Mouse (Mus musculus) neural tube, embryonic 12.5 days (tissue): ENCODE measurements around the gene Flrt2. TPM values are rescaled to one million over a fixed set of nuclear protein-coding genes. Genes with fewer than 3 reads are reported as not detected.

ENCODE experiments used
- ATAC-seq: fragments of 200-750 bp; cut with Nextera tagmentation; 2 replicates; pipeline ENCODE4 v1.8.0; 2017; ENCODE audit warnings: low read depth, mild to moderate bottlenecking, moderate TSS enrichment, moderate library complexity; ENCODE audit not compliant: low FRiP score
- H3K27ac ChIP-seq: fragments of 300-500 bp; sonication (generic); 2 replicates; pipeline ENCODE4 v1.5.1; 2016
- H3K27me3 ChIP-seq: fragments of 300-500 bp; sonication (generic); replicated peaks from 2 replicates; pipeline ENCODE4 v1.6.1; 2016; ENCODE audit warnings: mild to moderate bottlenecking
- H3K36me3 ChIP-seq: fragments of 300-500 bp; sonication (generic); 2 replicates; pipeline ENCODE4 v1.6.1; 2016; ENCODE audit warnings: mild to moderate bottlenecking
- H3K4me1 ChIP-seq: fragments of 300-500 bp; sonication (generic); 2 replicates; pipeline ENCODE4 v1.6.1; 2016
- H3K4me2 ChIP-seq: fragments of 300-500 bp; sonication (generic); replicated peaks from 2 replicates; pipeline ENCODE4 v1.6.1; 2016; ENCODE audit warnings: mild to moderate bottlenecking
- H3K4me3 ChIP-seq: fragments of 300-500 bp; sonication (generic); 2 replicates; pipeline ENCODE4 v1.5.1; 2016
- H3K9ac ChIP-seq: fragments of 300-500 bp; sonication (generic); 2 replicates; pipeline ENCODE4 v1.6.1; 2016; ENCODE audit warnings: mild to moderate bottlenecking
- H3K9me3 ChIP-seq: fragments of 300-500 bp; sonication (generic); 2 replicates; pipeline ENCODE4 v1.6.1; 2016; ENCODE audit warnings: mild to moderate bottlenecking
- WGBS: fragments of 180-500 bp; shearing (Covaris S2); methylation state at CpG from one replicate; pipeline ENCODE4 v1.1.7; 2016; 5-methylcytosine and 5-hydroxymethylcytosine counted together
- polyA plus RNA-seq: library from polyadenylated mRNA; unstranded; fragments of >200 nt; fragmentation: Nextera tagmentation; extraction: Ambion mirVana; gene quantifications from 2 replicates; pipeline ENCODE4 v1.2.1, GENCODE M21; 2016

Gene Flrt2
- polyA plus RNA-seq, 1 experiment from 2014 or later: 31.8 TPM

GRCm38 (mm10) chr12:95694991-95695833 is 3.2 kb downstream of the Flrt2 start:
- H3K9me3 ChIP-seq: no peaks in the 10 kb centered on the region
- no peaks in the 10 kb centered on the region for H3K36me3 ChIP-seq
- peak overlapping the region; percentile 73 for H3K4me3 ChIP-seq
- under 1% methylated on average over 68 of the region's 68 CpGs for WGBS
- H3K4me2 ChIP-seq: peak overlapping the region; percentile 66
- ATAC-seq: peak; percentile 89
- peak overlapping the region; percentile 78 for H3K9ac ChIP-seq
- H3K4me1 ChIP-seq: peaks cover 20% of the 10 kb centered on the region
- H3K27ac ChIP-seq: peak overlapping the region; percentile 72
- H3K27me3 ChIP-seq: peaks cover 30% of the 10 kb centered on the region

GRCm38 (mm10) chr12:95695834-95696521 is 4.0 kb downstream of the Flrt2 start:
- Histone ChIP-seq H3K4me3 (peak overlapping the region; percentile 73), H3K4me1 (peaks cover 20% of the 10 kb centered on the region), H3K9me3 (no peaks in the 10 kb centered on the region), H3K9ac (peak overlapping the region; percentile 78), H3K27me3 (peaks cover 30% of the 10 kb centered on the region), H3K4me2 (peak overlapping the region; percentile 66), H3K27ac (peak overlapping the region; percentile 72; the same call in 1 of the 2 replicates), H3K36me3 (no peaks in the 10 kb centered on the region)
- 0 out of 2 replicates have a peak, but pooled peaks have one; percentile 23 for ATAC-seq
- under 1% methylated on average over 26 of the region's 28 CpGs for WGBS

GRCm38 (mm10) chr12:95696522-95697025 is 4.5 kb downstream of the Flrt2 start:
- Histone ChIP-seq H3K9ac (peak overlapping the region; percentile 78), H3K9me3 (no peaks in the 10 kb centered on the region), H3K27me3 (peaks cover 25% of the 10 kb centered on the region), H3K4me2 (peak overlapping the region; percentile 66), H3K36me3 (no peaks in the 10 kb centered on the region), H3K4me3 (peak overlapping the region; percentile 73), H3K4me1 (peaks cover 20% of the 10 kb centered on the region), H3K27ac (no peak overlapping the region)
- WGBS: 4% methylated on average over 6 of the region's 6 CpGs
- no peak for ATAC-seq

- no peak for ATAC-seq
- Histone ChIP-seq H3K9ac (peak overlapping the region; percentile 21; the same call in 1 of the 2 replicates), H3K4me2 (peak overlapping the region; percentile 66), H3K36me3 (no peaks in the 10 kb centered on the region), H3K4me3 (peak overlapping the region; percentile 73; the same call in 1 of the 2 replicates), H3K27me3 (0 out of 2 replicates have a peak, but pooled peaks cover 6% of the 10 kb centered on the region), H3K9me3 (no peaks in the 10 kb centered on the region), H3K4me1 (peaks cover 17% of the 10 kb centered on the region), H3K27ac (no peak overlapping the region)
- 47% methylated on average over 1 of the region's 1 CpGs for WGBS
Measured at GRCm38 (mm10) chr12:95698556-95698955, 6.5 kb downstream of the Flrt2 start.

- no peak overlapping the region for H3K9ac ChIP-seq
Measured at GRCm38 (mm10) chr12:95700746-95701145, 8.7 kb downstream of the Flrt2 start.

GRCm38 (mm10) chr12:95701580-95701979 is 9.6 kb downstream of the Flrt2 start:
- no peak overlapping the region for H3K4me2 ChIP-seq
- no peak for ATAC-seq
- H3K36me3 ChIP-seq: no peaks in the 10 kb centered on the region
- H3K4me1 ChIP-seq: peaks cover 13% of the 10 kb centered on the region; the same call in 1 of the 2 replicates
- no peak overlapping the region for H3K4me3 ChIP-seq
- H3K9ac ChIP-seq: no peak overlapping the region
- no peak overlapping the region for H3K27ac ChIP-seq
- no peaks in the 10 kb centered on the region for H3K27me3 ChIP-seq
- no peaks in the 10 kb centered on the region for H3K9me3 ChIP-seq

More at GRCm38 (mm10) chr12:95700746-95701145, 8.7 kb downstream of the Flrt2 start:
- WGBS: 81% methylated on average over 2 of the region's 2 CpGs
- Histone ChIP-seq H3K27me3 (no peaks in the 10 kb centered on the region), H3K4me1 (peaks cover 17% of the 10 kb centered on the region), H3K4me3 (no peak overlapping the region), H3K4me2 (no peak overlapping the region), H3K27ac (no peak overlapping the region), H3K9me3 (no peaks in the 10 kb centered on the region), H3K36me3 (no peaks in the 10 kb centered on the region)
- no peak for ATAC-seq

GRCm38 (mm10) chr12:95705006-95705405 is 13.0 kb downstream of the Flrt2 start:
- no peaks in the 10 kb centered on the region for H3K36me3 ChIP-seq
- no peaks in the 10 kb centered on the region for H3K27me3 ChIP-seq
- H3K9ac ChIP-seq: no peak overlapping the region
- no peak for ATAC-seq
- no peaks in the 10 kb centered on the region for H3K4me1 ChIP-seq
- no peak overlapping the region for H3K4me2 ChIP-seq
- no peak overlapping the region for H3K27ac ChIP-seq
- H3K4me3 ChIP-seq: no peak overlapping the region
- H3K9me3 ChIP-seq: no peaks in the 10 kb centered on the region
- 82% methylated on average over 3 of the region's 3 CpGs for WGBS

- H3K9me3 ChIP-seq: no peaks in the 10 kb centered on the region
- H3K27ac ChIP-seq: no peak overlapping the region
- no peaks in the 10 kb centered on the region for H3K27me3 ChIP-seq
- no peak for ATAC-seq
- no peak overlapping the region for H3K4me3 ChIP-seq
- WGBS: 100% methylated on average over 2 of the region's 2 CpGs
- H3K4me1 ChIP-seq: peaks cover 3% of the 10 kb centered on the region; the same call in 1 of the 2 replicates
- no peak overlapping the region for H3K9ac ChIP-seq
- H3K36me3 ChIP-seq: no peaks in the 10 kb centered on the region
- H3K4me2 ChIP-seq: no peak overlapping the region
Measured at GRCm38 (mm10) chr12:95723265-95723664, 31.2 kb downstream of the Flrt2 start.

GRCm38 (mm10) chr12:95734075-95734474 is 42.0 kb downstream of the Flrt2 start:
- Histone ChIP-seq H3K4me3 (no peak overlapping the region), H3K9ac (no peak overlapping the region), H3K27me3 (no peaks in the 10 kb centered on the region), H3K4me1 (peaks cover 11% of the 10 kb centered on the region; the same call in 1 of the 2 replicates), H3K9me3 (no peaks in the 10 kb centered on the region), H3K36me3 (no peaks in the 10 kb centered on the region), H3K4me2 (no peak overlapping the region), H3K27ac (no peak overlapping the region)
- 86% methylated on average over 1 of the region's 1 CpGs for WGBS
- no peak for ATAC-seq

GRCm38 (mm10) chr12:95737571-95737970 is 45.5 kb downstream of the Flrt2 start:
- Histone ChIP-seq H3K9me3 (no peaks in the 10 kb centered on the region), H3K4me1 (peaks cover 11% of the 10 kb centered on the region; the same call in 1 of the 2 replicates), H3K36me3 (no peaks in the 10 kb centered on the region), H3K27ac (no peak overlapping the region), H3K9ac (no peak overlapping the region), H3K4me3 (no peak overlapping the region), H3K27me3 (no peaks in the 10 kb centered on the region), H3K4me2 (no peak overlapping the region)
- ATAC-seq: no peak
- 73% methylated on average over 8 of the region's 8 CpGs for WGBS

GRCm38 (mm10) chr12:95738031-95738430 is 46.0 kb downstream of the Flrt2 start:
- H3K27me3 ChIP-seq: no peaks in the 10 kb centered on the region
- no peaks in the 10 kb centered on the region for H3K9me3 ChIP-seq
- peaks cover 11% of the 10 kb centered on the region; the same call in 1 of the 2 replicates for H3K4me1 ChIP-seq
- H3K36me3 ChIP-seq: no peaks in the 10 kb centered on the region
- no peak overlapping the region for H3K4me2 ChIP-seq
- 70% methylated on average over 5 of the region's 5 CpGs for WGBS
- ATAC-seq: no peak
- H3K4me3 ChIP-seq: no peak overlapping the region
- no peak overlapping the region for H3K9ac ChIP-seq
- no peak overlapping the region; the same call in 1 of the 2 replicates for H3K27ac ChIP-seq
